8 mouse cellular contexts compared by ENCODE assay signal in genomic region chr17:24887291-24888080, GRCm38 (mm10). TPM values are rescaled to one million over a fixed set of nuclear protein-coding genes. Genes with fewer than 3 reads are reported as not detected.
DNase-seq lines count a peak whose midpoint lies in the region; ATAC-seq and TF ChIP-seq lines count a peak whose summit lies in the region.

No protein-coding gene starts in this region.

- H3K9ac ChIP-seq in forebrain, embryonic 16.5 days (replicated peaks; ENCODE audit: low read depth, low read length) = peak overlapping the region; percentile 89
- H3K9ac ChIP-seq in liver, embryonic 14.5 days (replicated peaks) = peak overlapping the region; percentile 81

- peaks cover 18% of the 10 kb centered on the region for H3K36me3 ChIP-seq in forebrain, embryonic 16.5 days (ENCODE audit: control insufficient read depth, insufficient read depth)
- H3K36me3 ChIP-seq in liver, embryonic 14.5 days (replicated peaks; ENCODE audit: control insufficient read depth, insufficient read depth, low read depth) = peaks cover 66% of the 10 kb centered on the region

- H3K4me3 ChIP-seq in left cerebral cortex, adult 2 months = peak overlapping the region; percentile 82
- H3K4me3 ChIP-seq in bone marrow, adult 2 months (replicated peaks; ENCODE audit: control insufficient read depth, low read depth, low read length) = peak overlapping the region; percentile 82
- H3K4me3 ChIP-seq in forebrain, embryonic 16.5 days (replicated peaks; ENCODE audit: low read length) = peak overlapping the region; percentile 86
- H3K4me3 ChIP-seq in liver, embryonic 14.5 days (ENCODE audit: insufficient read depth in 1 of 2, low read depth in 2 of 2, low read length in 2 of 2) = peak overlapping the region; percentile 85 to 96

- no peaks in the 10 kb centered on the region for H3K9me3 ChIP-seq in forebrain, embryonic 16.5 days (ENCODE audit: control insufficient read depth, low read length)
- H3K9me3 ChIP-seq in liver, embryonic 14.5 days (ENCODE audit: control insufficient read depth, low read length) = no peaks in the 10 kb centered on the region

- TF ChIP-seq EP300 in liver, embryonic 14.5 days (IDR thresholded peaks at IDR 0.05; ENCODE audit: low read depth) = no peak

- peak in 1 of 2 experiments; percentile 20 for DNase-seq in left cerebral cortex, adult 2 months (ENCODE audit: extremely low spot score in 1 of 2, low spot score in 2 of 2)
- no peak for DNase-seq in left cerebral cortex, postnatal 4 days
- DNase-seq in liver, embryonic 14.5 days (ENCODE audit: low read depth in 3 of 3, low spot score in 3 of 3) = no peak
- DNase-seq in layer of hippocampus, postnatal 10 days (ENCODE audit: low spot score in 2 of 2) = no peak
- DNase-seq in ovary, postnatal 14 days (ENCODE audit: low spot score) = no peak

- no peak for ATAC-seq in forebrain, embryonic 16.5 days
- ATAC-seq in liver, embryonic 14.5 days (ENCODE audit: insufficient read depth) = no peak
- no peak for ATAC-seq in erythroid progenitor cell, adult 5-6 weeks (replicated peaks; ENCODE audit: low FRiP score, poor library complexity, severe bottlenecking)

- no peak for TF ChIP-seq CTCF in left cerebral cortex, adult 2 months (IDR thresholded peaks at IDR 0.05)
- no peak for TF ChIP-seq CTCF in bone marrow, adult 2 months (IDR thresholded peaks at IDR 0.05; ENCODE audit: control insufficient read depth, insufficient read depth, low read length)
- TF ChIP-seq CTCF in liver, embryonic 14.5 days (IDR thresholded peaks at IDR 0.05; ENCODE audit: low read depth) = no peak

- H3K4me1 ChIP-seq in bone marrow, adult 2 months (ENCODE audit: control insufficient read depth, insufficient read depth, low read length) = peaks cover 7% of the 10 kb centered on the region
- peaks cover 24% of the 10 kb centered on the region for H3K4me1 ChIP-seq in forebrain, embryonic 16.5 days (replicated peaks; ENCODE audit: control insufficient read depth, insufficient read depth, low read length)
- peaks cover 14 to 19% of the 10 kb centered on the region in 2 experiments for H3K4me1 ChIP-seq in liver, embryonic 14.5 days (replicated peaks; ENCODE audit: control insufficient read depth in 2 of 2, insufficient read depth in 2 of 2, low read length in 1 of 2)

- 58% methylated on average over 18 of the region's 18 CpGs for WGBS in bone marrow, adult 2 months
- 65% methylated on average over 18 of the region's 18 CpGs for WGBS in forebrain, embryonic 16.5 days
- WGBS in liver, embryonic 14.5 days (ENCODE audit: insufficient replicate concordance) = 59% methylated on average over 18 of the region's 18 CpGs

- peak overlapping the region; percentile 96 for H3K27ac ChIP-seq in left cerebral cortex, adult 2 months
- H3K27ac ChIP-seq in bone marrow, adult 2 months (ENCODE audit: control insufficient read depth, insufficient read depth, low read depth, low read length, poor library complexity) = peak overlapping the region; percentile 90
- H3K27ac ChIP-seq in forebrain, embryonic 16.5 days (ENCODE audit: low read length) = no peak overlapping the region
- H3K27ac ChIP-seq in liver, embryonic 14.5 days = peak overlapping the region; percentile 52

- TF ChIP-seq POLR2A in bone marrow, adult 2 months (IDR thresholded peaks at IDR 0.05; ENCODE audit: borderline replicate concordance, control insufficient read depth, low read depth, low read length) = no peak

- H3K4me2 ChIP-seq in forebrain, embryonic 16.5 days (ENCODE audit: low read length) = peak overlapping the region; percentile 94
- H3K4me2 ChIP-seq in liver, embryonic 14.5 days (ENCODE audit: low read depth) = peak overlapping the region; percentile 89

- intact Hi-C loops in left cerebral cortex, adult 2 months (cut with DNase I) = no loop called here
- intact Hi-C loops in left cerebral cortex, postnatal 4 days (cut with DNase I) = no loop called here

- no peaks in the 10 kb centered on the region for H3K27me3 ChIP-seq in forebrain, embryonic 16.5 days (replicated peaks; ENCODE audit: control insufficient read depth, insufficient read depth, low read length)
- H3K27me3 ChIP-seq in liver, embryonic 14.5 days (ENCODE audit: control insufficient read depth, insufficient read depth, low read length) = no peaks in the 10 kb centered on the region

RNA-seq across cellular contexts. Expression of gene Spsb3, which starts 1.0 kb away (rescaled TPM):
- 10 to 100 TPM; 58.6 to 63.3 TPM for total RNA-seq in left cerebral cortex, adult 2 months (2021)
- total RNA-seq in left cerebral cortex, postnatal 4 days (2021) = 10 to 100 TPM; 43.6 to 46.0 TPM
- 37.8 and 47.2 TPM in 2 replicates for polyA plus RNA-seq in bone marrow, adult 2 months (2011; ENCODE audit: insufficient read depth, insufficient read length, low replicate concordance, missing spikeins)
- polyA plus RNA-seq in forebrain, embryonic 16.5 days (2015; fragmentation: Nextera tagmentation; extraction: Ambion mirVana) = 82.1 and 86.8 TPM in 2 replicates
- 26.3 and 28.4 TPM in 2 replicates for polyA plus RNA-seq in liver, embryonic 14.5 days (2012; rRNA removed)
- polyA plus RNA-seq in liver, embryonic 14.5 days (2014; fragmentation: Nextera tagmentation; extraction: Ambion mirVana) = 37.5 and 40.2 TPM in 2 replicates
- 84.0 and 90.5 TPM in 2 replicates for total RNA-seq in erythroid progenitor cell, adult 5-6 weeks (2015; ENCODE audit: low replicate concordance)
- total RNA-seq in erythroid progenitor cell, adult 5-6 weeks (2017; ENCODE audit: low replicate concordance) = 47.5 and 65.7 TPM in 2 replicates
- total RNA-seq in layer of hippocampus, postnatal 10 days (2021) = 10 to 100 TPM; 36.4 to 36.9 TPM

RNA-seq across cellular contexts. Expression of gene Nubp2, which starts 1.3 kb away (rescaled TPM):
- 10 to 100 TPM; 30.7 to 32.4 TPM for total RNA-seq in left cerebral cortex, adult 2 months (2021)
- 10 to 100 TPM; 35.9 to 39.3 TPM for total RNA-seq in left cerebral cortex, postnatal 4 days (2021)
- 34.2 and 45.6 TPM in 2 replicates for polyA plus RNA-seq in bone marrow, adult 2 months (2011; ENCODE audit: insufficient read depth, insufficient read length, low replicate concordance, missing spikeins)
- polyA plus RNA-seq in forebrain, embryonic 16.5 days (2015; fragmentation: Nextera tagmentation; extraction: Ambion mirVana) = 66.8 and 71.1 TPM in 2 replicates
- 30.8 and 33.1 TPM in 2 replicates for polyA plus RNA-seq in liver, embryonic 14.5 days (2012; rRNA removed)
- polyA plus RNA-seq in liver, embryonic 14.5 days (2014; fragmentation: Nextera tagmentation; extraction: Ambion mirVana) = 76.7 and 80.1 TPM in 2 replicates
- total RNA-seq in erythroid progenitor cell, adult 5-6 weeks (2015; ENCODE audit: low replicate concordance) = 31.9 and 50.8 TPM in 2 replicates
- total RNA-seq in erythroid progenitor cell, adult 5-6 weeks (2017; ENCODE audit: low replicate concordance) = 35.0 and 44.1 TPM in 2 replicates
- total RNA-seq in layer of hippocampus, postnatal 10 days (2021) = 10 to 100 TPM; 40.4 to 40.5 TPM

RNA-seq across cellular contexts. Expression of gene Eme2, which starts 7.4 kb away (rescaled TPM):
- 10 to 100 TPM; 54.8 to 55.2 TPM for total RNA-seq in left cerebral cortex, adult 2 months (2021)
- 10 to 100 TPM; 36.2 to 36.4 TPM for total RNA-seq in left cerebral cortex, postnatal 4 days (2021)
- 8.2 and 35.6 TPM in 2 replicates for polyA plus RNA-seq in bone marrow, adult 2 months (2011; ENCODE audit: insufficient read depth, insufficient read length, low replicate concordance, missing spikeins)
- polyA plus RNA-seq in forebrain, embryonic 16.5 days (2015; fragmentation: Nextera tagmentation; extraction: Ambion mirVana) = 32.4 and 35.7 TPM in 2 replicates
- 7.6 and 9.4 TPM in 2 replicates for polyA plus RNA-seq in liver, embryonic 14.5 days (2012; rRNA removed)
- polyA plus RNA-seq in liver, embryonic 14.5 days (2014; fragmentation: Nextera tagmentation; extraction: Ambion mirVana) = 7.4 and 8.5 TPM in 2 replicates
- total RNA-seq in erythroid progenitor cell, adult 5-6 weeks (2015; ENCODE audit: low replicate concordance) = 6.3 and 14.4 TPM in 2 replicates
- 12.7 and 24.5 TPM in 2 replicates for total RNA-seq in erythroid progenitor cell, adult 5-6 weeks (2017; ENCODE audit: low replicate concordance)
- total RNA-seq in layer of hippocampus, postnatal 10 days (2021) = 10 to 100 TPM; 61.6 to 62.1 TPM

RNA-seq across cellular contexts. Expression of gene Mrps34, which starts 7.4 kb away (rescaled TPM):
- total RNA-seq in left cerebral cortex, adult 2 months (2021) = 10 to 100 TPM; 67.6 to 72.1 TPM
- 10 to 100 TPM; 48.9 to 50.0 TPM for total RNA-seq in left cerebral cortex, postnatal 4 days (2021)
- 23.4 and 43.9 TPM in 2 replicates for polyA plus RNA-seq in bone marrow, adult 2 months (2011; ENCODE audit: insufficient read depth, insufficient read length, low replicate concordance, missing spikeins)
- polyA plus RNA-seq in forebrain, embryonic 16.5 days (2015; fragmentation: Nextera tagmentation; extraction: Ambion mirVana) = 72.3 and 79.8 TPM in 2 replicates
- 48.0 and 49.2 TPM in 2 replicates for polyA plus RNA-seq in liver, embryonic 14.5 days (2012; rRNA removed)
- polyA plus RNA-seq in liver, embryonic 14.5 days (2014; fragmentation: Nextera tagmentation; extraction: Ambion mirVana) = 43.5 and 49.9 TPM in 2 replicates
- 8.3 and 9.6 TPM in 2 replicates for total RNA-seq in erythroid progenitor cell, adult 5-6 weeks (2015; ENCODE audit: low replicate concordance)
- total RNA-seq in erythroid progenitor cell, adult 5-6 weeks (2017; ENCODE audit: low replicate concordance) = 9.1 and 19.4 TPM in 2 replicates
- total RNA-seq in layer of hippocampus, postnatal 10 days (2021) = 10 to 100 TPM; 74.1 to 77.8 TPM

RNA-seq across cellular contexts. Expression of gene Nme3, which starts 8.8 kb away (rescaled TPM):
- total RNA-seq in left cerebral cortex, adult 2 months (2021) = 10 to 100 TPM; 46.5 to 51.2 TPM
- total RNA-seq in left cerebral cortex, postnatal 4 days (2021) = 10 to 100 TPM; 38.7 to 43.0 TPM
- polyA plus RNA-seq in bone marrow, adult 2 months (2011; ENCODE audit: insufficient read depth, insufficient read length, low replicate concordance, missing spikeins) = 51.7 and 64.3 TPM in 2 replicates
- 63.4 and 76.1 TPM in 2 replicates for polyA plus RNA-seq in forebrain, embryonic 16.5 days (2015; fragmentation: Nextera tagmentation; extraction: Ambion mirVana)
- 55.7 and 65.6 TPM in 2 replicates for polyA plus RNA-seq in liver, embryonic 14.5 days (2012; rRNA removed)
- 79.2 and 83.7 TPM in 2 replicates for polyA plus RNA-seq in liver, embryonic 14.5 days (2014; fragmentation: Nextera tagmentation; extraction: Ambion mirVana)
- 151 and 169 TPM in 2 replicates for total RNA-seq in erythroid progenitor cell, adult 5-6 weeks (2015; ENCODE audit: low replicate concordance)
- total RNA-seq in erythroid progenitor cell, adult 5-6 weeks (2017; ENCODE audit: low replicate concordance) = 95.5 and 101 TPM in 2 replicates
- total RNA-seq in layer of hippocampus, postnatal 10 days (2021) = 10 to 100 TPM; 40.8 to 44.2 TPM
